Mouse (Mus musculus) cerebellum, adult 2 months (tissue): ENCODE measurements around the gene Myo3b.

Experiments
- CTCF ChIP-seq: fragments of 200-500 bp; IDR thresholded peaks from 2 replicates; pipeline ENCODE4 v1.5.1; 2011; ENCODE audit warnings: low read depth, mild to moderate bottlenecking, control low read depth, low read length, moderate library complexity, borderline replicate concordance; ENCODE audit not compliant: insufficient read depth
- POLR2A ChIP-seq: fragments of 200-500 bp; IDR thresholded peaks from 2 replicates; pipeline ENCODE4 v1.6.1; 2011; ENCODE audit warnings: low read length, control low read depth, borderline replicate concordance; ENCODE audit not compliant: insufficient read depth

- TF ChIP-seq CTCF (no peak), POLR2A (no peak)
These were observed 373.4 kb downstream of the Myo3b start for GRCm38 (mm10) chr2:70412315-70412714.
